Comparison of ENCODE assay signal across 11 mouse cellular contexts in the genomic region with DNA sequence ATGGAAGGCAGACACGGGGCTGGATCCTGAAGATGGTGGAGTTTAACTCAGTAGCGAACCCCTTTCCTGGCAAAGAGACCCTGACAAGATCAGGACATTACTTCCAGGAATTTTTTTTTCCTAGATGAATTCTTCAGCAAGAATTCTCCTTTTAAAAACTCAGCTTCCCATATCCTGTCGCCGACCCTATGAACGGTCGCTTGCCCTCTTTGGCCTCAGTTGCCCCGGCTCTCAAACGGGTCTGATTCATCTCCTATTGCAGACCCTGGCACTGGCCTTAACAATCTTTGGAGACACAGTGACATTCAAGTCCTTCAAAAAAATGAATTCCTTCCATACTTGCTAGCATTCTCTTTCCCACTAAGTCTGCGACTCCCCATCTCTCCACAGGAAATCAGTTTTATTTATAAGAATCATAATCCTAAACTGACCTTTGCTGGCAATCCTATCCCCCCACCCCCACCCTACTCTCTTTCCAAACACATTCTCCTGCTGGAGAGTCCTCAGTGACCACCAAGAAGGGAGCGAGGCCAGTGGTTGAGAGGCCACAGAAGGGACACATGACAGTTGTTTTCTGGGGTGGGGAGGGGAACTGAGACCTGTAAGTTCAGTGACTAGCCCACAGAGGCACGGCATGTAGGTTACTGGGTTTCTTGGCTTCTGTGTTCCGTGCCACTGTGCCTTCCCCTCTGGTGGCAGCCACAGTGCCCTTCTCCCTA. TPM values are rescaled to one million over a fixed set of nuclear protein-coding genes. Genes with fewer than 3 reads are reported as not detected.
DNase-seq lines count a peak whose midpoint lies in the region; ATAC-seq and TF ChIP-seq lines count a peak whose summit lies in the region.
"Had no signal": no experiment of that assay in that cellular context is flagged by ENCODE, and none has a peak within 500 bp of the region (broad histone marks: within the 10 kb centered on the region; RNA-seq: fewer than 3 reads in every experiment).

No protein-coding gene starts in this region.

- H3K9me3 ChIP-seq in forebrain, embryonic 13.5 days (replicated peaks), result no peaks in the 10 kb centered on the region
- H3K9me3 ChIP-seq in forebrain, postnatal 0 days (ENCODE audit: low read length), result no peaks in the 10 kb centered on the region
- no peaks in the 10 kb centered on the region for H3K9me3 ChIP-seq in embryonic facial prominence, embryonic 10.5 days
- no peaks in the 10 kb centered on the region for H3K9me3 ChIP-seq in limb, embryonic 15.5 days
- H3K9me3 ChIP-seq: forebrain, embryonic 12.5 days; heart, embryonic 10.5 days had no signal

- no peak for DNase-seq in forebrain, postnatal 0 days
- no peak for DNase-seq in layer of hippocampus, adult 2 months (ENCODE audit: low spot score in 2 of 2)
- no peak for DNase-seq in layer of hippocampus, adult 18-20 months (ENCODE audit: low spot score in 2 of 2)
- no peak for DNase-seq in embryonic facial prominence, embryonic 10.5 days (ENCODE audit: low spot score)
- no peak for DNase-seq in adrenal gland, adult 2 months

- TF ChIP-seq CTCF in forebrain, postnatal 0 days (IDR thresholded peaks at IDR 0.05; ENCODE audit: low read depth), result no peak
- TF ChIP-seq CTCF in layer of hippocampus, adult 2 months (conservative IDR thresholded peaks at IDR 0.05), result no peak

- H3K36me3 ChIP-seq in forebrain, embryonic 13.5 days (ENCODE audit: poor library complexity, severe bottlenecking), result no peaks in the 10 kb centered on the region
- H3K36me3 ChIP-seq in forebrain, postnatal 0 days (ENCODE audit: insufficient read depth), result no peaks in the 10 kb centered on the region
- H3K36me3 ChIP-seq in embryonic facial prominence, embryonic 10.5 days (replicated peaks), result no peaks in the 10 kb centered on the region
- no peaks in the 10 kb centered on the region for H3K36me3 ChIP-seq in limb, embryonic 15.5 days
- H3K36me3 ChIP-seq: forebrain, embryonic 12.5 days; heart, embryonic 10.5 days had no signal

- no peak overlapping the region for H3K9ac ChIP-seq in forebrain, embryonic 13.5 days
- no peak overlapping the region for H3K9ac ChIP-seq in forebrain, postnatal 0 days
- H3K9ac ChIP-seq in limb, embryonic 15.5 days, result no peak overlapping the region
- H3K9ac ChIP-seq: forebrain, embryonic 12.5 days had no signal

- H3K4me3 ChIP-seq in forebrain, embryonic 13.5 days, result no peak overlapping the region
- H3K4me3 ChIP-seq in forebrain, postnatal 0 days (ENCODE audit: low read depth, low read length), result no peak overlapping the region
- H3K4me3 ChIP-seq in layer of hippocampus, adult 2 months, result peak overlapping the region; percentile 33; the same call in 1 of the 2 replicates
- no peak overlapping the region for H3K4me3 ChIP-seq in embryonic facial prominence, embryonic 10.5 days
- H3K4me3 ChIP-seq in limb, embryonic 15.5 days, result no peak overlapping the region
- H3K4me3 ChIP-seq: forebrain, embryonic 12.5 days; heart, embryonic 10.5 days had no signal

- peak overlapping the region; percentile 10; the same call in 1 of the 2 replicates for H3K4me2 ChIP-seq in forebrain, embryonic 13.5 days
- no peak overlapping the region for H3K4me2 ChIP-seq in forebrain, postnatal 0 days (ENCODE audit: low read depth)
- peak overlapping the region; percentile 6 for H3K4me2 ChIP-seq in limb, embryonic 15.5 days
- H3K4me2 ChIP-seq: forebrain, embryonic 12.5 days had no signal

- H3K27ac ChIP-seq in forebrain, embryonic 13.5 days, result no peak overlapping the region
- H3K27ac ChIP-seq in forebrain, postnatal 0 days (ENCODE audit: low read depth, low read length), result no peak overlapping the region
- peak overlapping the region; percentile 68 for H3K27ac ChIP-seq in layer of hippocampus, adult 2 months
- H3K27ac ChIP-seq in embryonic facial prominence, embryonic 10.5 days (replicated peaks), result peak overlapping the region; percentile 40; the same call in 1 of the 2 replicates
- 0 out of 2 replicates have a peak overlapping the region, but pooled peaks have one; percentile 18 for H3K27ac ChIP-seq in limb, embryonic 15.5 days
- H3K27ac ChIP-seq: forebrain, embryonic 12.5 days had no signal

- H3K27me3 ChIP-seq in forebrain, embryonic 13.5 days, result peaks cover 19% of the 10 kb centered on the region
- peaks cover 7% of the 10 kb centered on the region for H3K27me3 ChIP-seq in forebrain, postnatal 0 days (ENCODE audit: insufficient read depth, low read length)
- H3K27me3 ChIP-seq in embryonic facial prominence, embryonic 10.5 days (replicated peaks; ENCODE audit: low read depth, poor library complexity, severe bottlenecking), result peaks cover 35% of the 10 kb centered on the region
- H3K27me3 ChIP-seq in limb, embryonic 15.5 days, result peaks cover 9% of the 10 kb centered on the region
- H3K27me3 ChIP-seq: Patski had no signal

- H3K4me1 ChIP-seq in forebrain, embryonic 13.5 days, result peaks cover 26% of the 10 kb centered on the region
- peaks cover 6% of the 10 kb centered on the region; the same call in 1 of the 2 replicates for H3K4me1 ChIP-seq in forebrain, postnatal 0 days (ENCODE audit: insufficient read depth)
- H3K4me1 ChIP-seq in embryonic facial prominence, embryonic 10.5 days, result peaks cover 60% of the 10 kb centered on the region
- H3K4me1 ChIP-seq in limb, embryonic 15.5 days, result peaks cover 33% of the 10 kb centered on the region

- ATAC-seq in forebrain, embryonic 13.5 days, result no peak
- ATAC-seq in forebrain, postnatal 0 days, result no peak; the same call in 1 of the 2 replicates
- ATAC-seq in limb, embryonic 15.5 days (ENCODE audit: insufficient number of reproducible peaks, low FRiP score, low TSS enrichment, low read depth), result no peak
- ATAC-seq in frontal cortex, adult (ENCODE audit: low TSS enrichment), result no peak
- ATAC-seq: Patski had no signal

- 75% methylated on average over 12 of the region's 12 CpGs for WGBS in forebrain, embryonic 13.5 days
- WGBS in forebrain, postnatal 0 days, result 74% methylated on average over 12 of the region's 12 CpGs
- 63% methylated on average over 12 of the region's 12 CpGs for WGBS in embryonic facial prominence, embryonic 10.5 days
- 56% methylated on average over 12 of the region's 12 CpGs for WGBS in limb, embryonic 15.5 days

RNA-seq across cellular contexts. Expression of gene Afap1l2, which starts 5.1 kb away (rescaled TPM):
- 2.7 and 2.8 TPM in 2 replicates for polyA plus RNA-seq in forebrain, embryonic 13.5 days (2015; fragmentation: Nextera tagmentation; extraction: Ambion mirVana)
- total RNA-seq in forebrain, postnatal 0 days (2014; rRNA removed), result 11.6 and 12.7 TPM in 2 replicates
- polyA plus RNA-seq in forebrain, postnatal 0 days (2015; fragmentation: Nextera tagmentation; extraction: Ambion mirVana), result 8.5 and 10.1 TPM in 2 replicates
- total RNA-seq in layer of hippocampus, adult 2 months (2021), result 10 to 100 TPM; 11.4 to 12.0 TPM
- 10 to 100 TPM in 1 of 2 experiments, 1 to 10 TPM in 1; 9.0 to 11.6 TPM for total RNA-seq in layer of hippocampus, adult 18-20 months (2021)
- 4.4 and 5.2 TPM in 2 replicates for polyA plus RNA-seq in embryonic facial prominence, embryonic 10.5 days (2016; fragmentation: Nextera tagmentation; extraction: Ambion mirVana)
- polyA plus RNA-seq in limb, embryonic 15.5 days (2015; fragmentation: Nextera tagmentation; extraction: Ambion mirVana), result 12.0 and 12.9 TPM in 2 replicates
- total RNA-seq in adrenal gland, adult 2 months (2021), result 10 to 100 TPM; 22.7 to 29.7 TPM
- polyA plus RNA-seq in adrenal gland, adult 2 months (2012; rRNA removed), result 4.5 and 5.6 TPM in 2 replicates

Comparison
In these comparisons a context has a peak if more than half of its experiments do, and no peak if none do; other contexts are left out.
1. H3K27ac ChIP-seq: peak in layer of hippocampus, adult 2 months (single experiment), embryonic facial prominence, embryonic 10.5 days (single experiment) and limb, embryonic 15.5 days (single experiment); none in forebrain, embryonic 13.5 days (single experiment) and forebrain, postnatal 0 days (single experiment).